Mouse (Mus musculus) regulatory T cell (primary cell): ENCODE results near the gene BC029722.

Experiments
- in situ Hi-C: fragments of 300-600 bp; cut with MboI, MseI; formaldehyde crosslinking; loops from one replicate; pipeline ENCODE4 v1.15.1; 2025; ENCODE audit warnings: high pct_unique_total_duplicates

Gene BC029722

DNA sequence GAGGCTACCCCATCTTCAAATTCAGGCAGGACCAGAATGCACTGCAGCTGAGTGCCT lies at the start of gene BC029722:
Gene BC029722 (minus strand): TSS at position 35 of the 57 bp plus-strand sequence.
- in situ Hi-C loops: no loop called here

DNA sequence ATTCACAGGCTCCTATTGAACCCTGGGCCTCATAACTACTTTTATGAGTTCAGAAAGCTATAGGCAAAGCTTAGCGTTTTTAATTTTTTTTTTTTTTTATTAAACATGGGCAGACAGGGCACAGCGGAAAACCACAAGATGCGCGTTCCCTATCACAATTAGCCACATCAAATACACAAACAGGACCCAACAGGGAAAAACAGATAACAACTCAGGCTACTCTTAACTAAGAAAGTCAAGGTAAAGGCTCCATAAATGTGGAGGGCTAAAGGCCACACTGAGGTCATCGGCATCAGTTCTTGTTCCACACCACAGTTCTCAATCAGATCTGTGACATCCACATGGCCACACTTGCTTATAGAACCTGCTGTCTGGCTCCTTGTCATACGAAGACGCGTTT lies 49.1 kb upstream of the BC029722 start:
- in situ Hi-C loops: loop anchor here (10.0 kb wide), 1 partner anchor 1164 kb away; no protein-coding TSS in a partner anchor

- in situ Hi-C loops: loop anchor here (10.0 kb wide), 1 partner anchor 1159 kb away; no protein-coding TSS in a partner anchor
These were observed 44.2 kb upstream of the BC029722 start for GRCm38 (mm10) chr2:155863301-155863867.

DNA sequence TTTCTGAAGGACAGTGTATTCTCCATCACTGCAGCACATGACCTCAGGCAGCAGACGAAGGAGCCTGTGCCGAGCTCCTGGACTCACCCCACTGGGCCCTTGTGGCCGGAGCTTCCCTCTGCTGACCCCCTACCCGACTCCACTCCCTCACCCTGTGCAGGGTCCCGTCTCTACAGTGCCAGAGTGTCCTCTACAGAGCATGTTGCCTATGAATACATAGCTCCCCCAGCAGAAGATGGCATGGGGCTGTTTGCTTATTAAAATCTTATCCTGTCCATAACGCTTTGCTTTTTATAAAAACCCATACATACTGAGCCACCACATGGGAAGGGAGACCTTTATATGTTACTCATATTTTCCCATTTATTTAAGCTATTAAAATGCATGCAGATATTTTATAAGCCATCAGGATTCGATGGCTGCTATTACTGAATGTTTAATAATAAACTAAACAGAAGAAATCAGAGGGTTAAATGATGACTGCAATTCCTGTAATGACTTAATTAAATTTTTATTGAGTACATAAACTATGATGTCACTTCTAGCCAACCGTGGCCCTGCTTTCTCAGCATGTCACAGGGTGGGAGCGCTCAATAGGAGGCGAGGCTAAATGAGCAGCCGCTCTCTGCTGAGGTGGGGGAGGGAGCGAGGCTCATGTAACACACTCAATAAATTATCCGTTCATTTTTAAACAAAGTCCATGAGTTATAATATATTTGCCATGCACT lies 43.5 kb upstream of the BC029722 start:
- in situ Hi-C loops: loop anchor here (10.0 kb wide), 1 partner anchor 1158 kb away; no protein-coding TSS in a partner anchor

GRCm38 (mm10) chr2:155861581-155861980 lies 42.4 kb upstream of the BC029722 start:
- in situ Hi-C loops: loop anchor here (10.0 kb wide), 1 partner anchor 1157 kb away; no protein-coding TSS in a partner anchor

- in situ Hi-C loops: loop anchor here (10.0 kb wide), 1 partner anchor 1155 kb away; no protein-coding TSS in a partner anchor
These were observed 40.9 kb upstream of the BC029722 start for GRCm38 (mm10) chr2:155860102-155860501.

DNA sequence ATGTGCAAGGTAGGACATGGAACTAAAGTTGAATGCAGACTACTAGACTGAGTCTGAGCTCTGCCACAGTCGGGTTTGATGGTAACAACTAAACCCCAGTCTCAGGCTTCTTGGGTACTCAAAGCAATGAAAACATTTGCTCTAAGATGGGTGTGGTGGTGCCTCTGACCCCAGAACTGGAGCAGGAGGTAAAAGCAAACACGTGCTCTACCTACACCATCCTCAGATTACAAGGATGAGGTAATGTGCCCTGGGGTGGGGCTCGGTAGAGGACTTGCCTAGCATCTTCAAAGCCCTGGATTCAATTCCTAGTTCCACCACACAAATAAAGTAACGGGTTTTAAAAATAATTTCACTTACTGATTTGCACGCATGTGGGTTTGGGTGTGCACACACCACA lies 33.3 kb upstream of the BC029722 start:
- in situ Hi-C loops: no loop called here

GRCm38 (mm10) chr2:155850120-155850519 lies 30.9 kb upstream of the BC029722 start:
- in situ Hi-C loops: no loop called here

GRCm38 (mm10) chr2:155849464-155849863 lies 30.2 kb upstream of the BC029722 start:
- in situ Hi-C loops: no loop called here

DNA sequence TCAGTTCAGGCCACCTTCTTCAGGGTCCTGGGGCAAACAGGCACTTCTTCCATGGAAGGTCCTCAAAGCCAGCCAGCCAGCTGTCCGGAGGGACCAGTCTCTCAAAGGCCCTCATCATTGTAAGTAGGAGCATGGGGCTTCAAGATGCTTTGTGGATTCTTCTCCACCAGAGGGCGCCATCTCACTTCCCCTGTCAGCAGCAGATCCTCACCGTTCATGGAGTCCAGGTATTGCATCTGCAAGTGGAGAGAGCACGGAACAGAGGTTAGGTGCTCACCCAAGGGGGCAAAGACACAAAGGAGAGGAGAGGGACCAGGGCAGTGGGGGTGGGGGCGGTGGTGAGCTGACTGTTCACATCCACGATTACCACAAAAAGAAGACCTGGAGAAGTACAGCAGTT lies 29.1 kb upstream of the BC029722 start:
- in situ Hi-C loops: no loop called here

GRCm38 (mm10) chr2:155846930-155847329 lies 27.7 kb upstream of the BC029722 start:
- in situ Hi-C loops: no loop called here

GRCm38 (mm10) chr2:155838961-155839360 lies 19.7 kb upstream of the BC029722 start:
- in situ Hi-C loops: no loop called here

GRCm38 (mm10) chr2:155837961-155838360 lies 18.7 kb upstream of the BC029722 start:
- in situ Hi-C loops: no loop called here

GRCm38 (mm10) chr2:155834732-155835131 lies 15.5 kb upstream of the BC029722 start, which contains the start of gene Fam83c:
Gene Fam83c (minus strand): TSS chr2:155834854.
- in situ Hi-C loops: loop anchor here (5.0 kb wide), 1 partner anchor 108 kb away; the partner anchor contains the start of gene Gm15557

DNA sequence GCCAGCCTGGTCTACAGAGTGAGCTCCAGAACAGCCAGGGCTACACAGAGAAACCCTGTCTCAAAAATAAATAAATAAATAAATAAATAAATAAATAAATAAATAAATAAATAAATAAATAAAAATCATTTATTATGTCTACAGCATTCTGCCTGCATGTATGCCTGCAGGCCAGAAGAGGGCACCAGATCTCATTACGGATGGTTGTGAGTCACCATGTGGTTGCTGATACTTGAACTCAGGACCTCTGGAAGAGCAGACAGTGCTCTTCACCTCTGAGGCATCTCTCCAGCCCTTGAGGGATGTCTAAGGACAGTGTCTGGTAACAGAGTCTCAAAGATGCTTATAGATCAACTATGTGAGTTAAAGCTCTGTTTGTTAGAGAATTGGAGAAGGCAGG lies 12.9 kb upstream of the BC029722 start:
- in situ Hi-C loops: loop anchor here (5.0 kb wide), 1 partner anchor 110 kb away; the partner anchor contains the start of gene Gm15557

DNA sequence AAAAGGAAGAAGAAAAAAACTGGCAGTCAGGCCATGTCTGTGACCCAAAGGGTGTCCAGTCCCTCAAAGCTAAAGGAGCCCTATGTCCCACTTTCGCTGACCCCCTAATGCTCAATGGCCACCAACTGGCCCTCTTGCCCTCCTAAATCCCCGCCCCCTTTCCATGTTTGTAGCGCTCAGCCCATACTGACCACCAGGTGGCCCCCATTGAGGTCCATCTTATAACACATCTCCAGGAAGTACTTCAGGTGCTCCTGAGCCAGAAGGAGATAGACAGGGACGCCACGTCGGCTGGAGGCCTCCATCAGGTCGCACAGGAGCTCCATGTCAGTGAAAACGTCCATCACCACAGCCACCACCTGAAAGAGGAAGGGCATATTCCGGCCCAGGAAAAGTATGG lies 12.1 kb upstream of the BC029722 start:
- in situ Hi-C loops: loop anchor here (5.0 kb wide), 1 partner anchor 111 kb away; the partner anchor contains the start of gene Gm15557

DNA sequence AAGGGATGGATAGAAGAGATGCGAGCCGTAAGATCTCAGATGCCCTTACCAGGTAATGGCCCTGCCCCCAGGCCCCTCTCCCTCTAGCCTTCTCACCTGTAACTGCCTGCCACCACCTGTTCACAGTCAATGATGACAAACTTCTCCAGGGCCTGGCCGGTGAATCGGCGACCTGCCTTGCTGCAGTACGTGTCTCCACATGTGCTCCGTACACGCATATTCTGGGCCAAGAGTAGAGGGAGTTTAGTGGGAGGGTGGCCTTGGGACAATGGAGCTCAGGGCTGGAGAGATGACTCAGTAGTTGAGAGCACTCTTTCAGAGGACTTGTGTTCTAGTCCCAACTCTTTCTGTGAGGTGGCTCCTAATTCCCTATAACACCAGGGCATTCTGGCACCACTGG lies 11.6 kb upstream of the BC029722 start:
- in situ Hi-C loops: loop anchor here (5.0 kb wide), 1 partner anchor 111 kb away; the partner anchor contains the start of gene Gm15557

DNA sequence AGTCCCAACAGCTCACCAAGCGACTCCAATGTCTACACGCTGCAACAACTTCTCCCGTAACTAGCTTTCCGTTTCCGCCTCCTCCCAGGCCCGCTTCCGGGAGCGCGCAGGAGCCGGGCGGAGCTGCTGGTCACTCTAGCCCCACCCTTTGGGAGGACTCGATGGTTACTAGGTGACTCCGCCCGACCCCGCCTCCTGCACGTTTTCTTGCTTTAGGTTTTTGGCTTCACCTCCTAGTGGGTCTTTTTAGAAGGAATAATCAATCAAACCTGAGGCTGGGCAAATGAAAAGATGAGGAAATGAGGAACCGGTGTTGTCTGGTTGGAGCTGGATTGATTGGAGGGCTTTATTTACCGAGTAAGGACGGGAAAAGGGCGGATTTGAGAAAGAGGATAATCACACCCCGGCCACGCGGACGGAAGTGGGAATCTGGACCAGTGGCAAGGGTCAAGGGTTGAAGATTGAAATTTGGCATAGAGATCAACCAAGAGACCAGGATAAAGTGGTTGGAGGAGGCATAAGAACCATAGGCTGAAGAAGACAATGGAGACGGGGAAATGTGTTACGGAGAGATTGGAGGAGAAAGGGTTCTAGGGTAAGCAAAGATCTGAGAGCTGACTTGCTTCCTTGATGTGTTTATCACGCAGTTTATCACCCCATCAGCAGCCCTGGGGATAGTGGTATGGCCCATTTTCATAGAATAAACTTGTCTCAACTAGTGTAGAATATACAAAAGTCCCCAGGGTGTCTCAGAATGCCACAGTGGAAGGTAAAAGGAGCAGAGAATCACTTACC lies 7.6 kb upstream of the BC029722 start, which contains the start of gene Eif6:
Gene Eif6 (minus strand): TSS at position 296 of the 795 bp plus-strand sequence.
- in situ Hi-C loops: no loop called here

DNA sequence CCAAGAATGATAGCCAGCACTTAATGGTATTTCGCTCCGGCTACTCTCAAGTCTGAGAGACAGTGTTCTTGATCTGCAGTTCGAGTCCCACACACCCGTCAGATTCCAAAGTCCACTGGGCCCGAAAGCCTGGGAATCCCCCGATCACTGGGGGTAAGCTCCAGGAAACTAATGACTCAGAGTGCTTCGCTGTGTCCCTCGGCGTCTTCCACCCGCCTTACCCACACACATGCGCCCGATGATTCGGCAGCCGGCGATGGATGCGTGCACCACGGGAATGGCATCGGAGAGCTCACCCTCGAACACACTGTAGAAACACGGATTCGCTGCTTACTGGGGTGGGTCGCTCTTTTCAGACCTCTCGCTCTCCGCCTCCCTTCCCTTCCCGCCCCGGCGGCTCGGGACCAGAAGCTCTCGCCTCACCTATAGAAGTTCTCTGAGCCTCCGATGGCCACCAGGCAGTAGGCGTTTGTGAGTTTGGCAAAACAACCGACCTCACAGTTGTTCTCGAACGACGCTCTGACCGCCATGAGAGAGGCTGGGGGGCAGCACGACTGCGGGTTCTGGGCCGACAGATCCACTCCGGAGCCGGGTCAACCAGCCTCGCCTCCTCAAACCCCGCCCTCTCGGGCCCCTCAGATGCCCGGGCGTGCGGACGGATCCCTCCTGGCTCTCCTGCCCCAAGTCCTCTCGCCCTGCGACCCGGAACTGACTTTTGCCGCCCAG lies 6.8 kb upstream of the BC029722 start:
- in situ Hi-C loops: no loop called here

DNA sequence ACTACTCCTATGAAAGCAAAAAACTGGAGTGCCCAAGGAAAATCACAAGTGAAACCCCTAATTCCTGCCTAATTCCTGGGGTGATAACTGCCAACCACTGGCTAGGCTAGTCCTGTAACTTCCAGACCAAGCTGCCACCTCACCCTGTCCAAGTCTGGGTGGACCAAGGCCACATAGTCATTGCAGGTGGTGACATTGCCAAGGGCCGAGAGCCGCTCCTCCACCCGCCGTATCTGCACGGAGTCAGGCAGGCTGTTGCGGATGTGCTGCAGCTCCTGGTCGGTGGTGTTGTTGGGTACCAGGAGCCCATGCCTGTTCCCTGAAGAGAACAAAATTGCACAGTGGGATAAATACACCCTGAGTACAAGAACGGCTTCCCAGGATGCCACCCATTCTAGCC lies 4.5 kb upstream of the BC029722 start:
- in situ Hi-C loops: no loop called here

DNA sequence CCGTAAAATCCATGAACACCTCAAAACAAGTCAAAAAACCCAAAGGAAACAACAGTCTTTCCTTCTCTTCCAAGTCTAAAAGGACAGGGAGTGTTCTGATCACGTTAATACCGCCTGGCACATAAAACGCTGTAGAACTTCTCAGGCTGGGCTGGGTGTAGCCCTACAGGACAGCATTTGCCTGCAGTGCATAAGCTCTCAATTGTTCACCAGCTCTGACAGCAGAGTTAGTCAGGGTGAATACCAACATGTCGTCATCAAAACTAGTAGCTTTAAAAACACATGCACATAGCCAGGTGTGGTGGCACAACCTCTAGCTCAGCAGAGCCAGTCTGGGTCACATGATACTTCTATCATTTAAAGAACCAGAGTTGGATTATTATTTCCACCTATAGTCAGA lies 1.6 kb upstream of the BC029722 start:
- in situ Hi-C loops: no loop called here
